Mouse (Mus musculus) myocyte (in vitro differentiated cells): ENCODE results near the gene Grid2. TPM values are rescaled to one million over a fixed set of nuclear protein-coding genes. Genes with fewer than 3 reads are reported as not detected.
"Not testable (repeated sequence)": the region's sequence is repeated elsewhere in the genome, so short reads cannot be mapped to it uniquely, and the experiment has no call there.

ENCODE experiments used
- H3K27me3 ChIP-seq: one replicate; pipeline ENCODE4 v1.6.1; 2011; ENCODE audit not compliant: control insufficient read depth, insufficient read depth, insufficient read length
- H3K36me3 ChIP-seq: one replicate; pipeline ENCODE4 v1.6.1; 2011; ENCODE audit not compliant: control insufficient read depth, insufficient read depth
- H3K4me2 ChIP-seq: one replicate; pipeline ENCODE4 v1.6.1; 2011; ENCODE audit warnings: low read depth, control low read depth
- H3K4me3 ChIP-seq: one replicate; pipeline ENCODE4 v1.5.1; 2011; ENCODE audit warnings: mild to moderate bottlenecking, control low read depth, moderate library complexity
- H3K79me2 ChIP-seq: one replicate; pipeline ENCODE4 v1.6.1; 2011; ENCODE audit not compliant: control insufficient read depth, insufficient read depth
- H3ac ChIP-seq: one replicate; pipeline ENCODE4 v1.6.1; 2011; ENCODE audit not compliant: control insufficient read depth, insufficient read length
- CEBPB ChIP-seq: IDR thresholded peaks from 2 replicates; pipeline ENCODE4 v1.6.1; 2011; ENCODE audit warnings: mild to moderate bottlenecking, moderate library complexity; ENCODE audit not compliant: poor library complexity, insufficient read depth, severe bottlenecking
- E2F4 ChIP-seq: IDR thresholded peaks from one replicate; pipeline ENCODE4 v1.6.1; 2011; ENCODE audit warnings: mild to moderate bottlenecking, control low read depth, moderate library complexity; ENCODE audit not compliant: insufficient read depth
- MAX ChIP-seq: IDR thresholded peaks from one replicate; pipeline ENCODE4 v1.6.1; 2011; ENCODE audit warnings: low read depth, mild to moderate bottlenecking, control low read depth
- MYOD1 ChIP-seq, 3 experiments: IDR thresholded peaks; one replicate each; pipeline ENCODE4 v1.6.1; 2011; ENCODE audit warnings: control low read depth in 2 of 3, low read depth in 2 of 3, mild to moderate bottlenecking in 2 of 3, moderate library complexity in 1 of 3; ENCODE audit not compliant: insufficient read length in 2 of 3, control insufficient read depth in 1 of 3
- MYOG ChIP-seq, 3 experiments: IDR thresholded peaks; one replicate each; pipeline ENCODE4 v1.6.1; 2011; ENCODE audit warnings: control low read depth in 2 of 3, low read depth in 2 of 3, mild to moderate bottlenecking in 2 of 3; ENCODE audit not compliant: insufficient read length in 2 of 3, control insufficient read depth in 1 of 3, insufficient read depth in 1 of 3
- POLR2A ChIP-seq: IDR thresholded peaks from one replicate; pipeline ENCODE4 v1.6.1; 2011; ENCODE audit warnings: low read depth, mild to moderate bottlenecking, control low read depth, moderate library complexity; ENCODE audit not compliant: insufficient read length
- POLR2AphosphoS2 ChIP-seq: IDR thresholded peaks from one replicate; pipeline ENCODE4 v1.6.1; 2011; ENCODE audit warnings: low read depth, control low read depth; ENCODE audit not compliant: insufficient read length
- REST ChIP-seq: IDR thresholded peaks from one replicate; pipeline ENCODE4 v1.6.1; 2011; ENCODE audit warnings: mild to moderate bottlenecking, control low read depth, moderate library complexity; ENCODE audit not compliant: insufficient read depth, insufficient read length
- SRF ChIP-seq: IDR thresholded peaks from one replicate; pipeline ENCODE4 v1.6.1; 2011; ENCODE audit warnings: low read depth; ENCODE audit not compliant: control insufficient read depth, insufficient read length
- TCF12 ChIP-seq: IDR thresholded peaks from one replicate; pipeline ENCODE4 v1.6.1; 2011; ENCODE audit warnings: mild to moderate bottlenecking, control low read depth; ENCODE audit not compliant: poor library complexity, insufficient read depth, severe bottlenecking
- TCF3 ChIP-seq: IDR thresholded peaks from one replicate; pipeline ENCODE4 v1.6.1; 2011; ENCODE audit warnings: low read depth, control low read depth; ENCODE audit not compliant: insufficient read length
- USF1 ChIP-seq: IDR thresholded peaks from one replicate; pipeline ENCODE4 v1.6.1; 2011; ENCODE audit warnings: low read depth, mild to moderate bottlenecking, control low read depth, moderate library complexity
- polyA plus RNA-seq: library from polyadenylated mRNA; unstranded; fragments of >200 nt; fragmentation: generic; extraction: Trizol; gene quantifications from one replicate; pipeline ENCODE4 v1.2.1, GENCODE M21; 2012; ENCODE audit warnings: missing spikeins

Grid2 gene
- polyA plus RNA-seq, 1 experiment: not detected

DNA sequence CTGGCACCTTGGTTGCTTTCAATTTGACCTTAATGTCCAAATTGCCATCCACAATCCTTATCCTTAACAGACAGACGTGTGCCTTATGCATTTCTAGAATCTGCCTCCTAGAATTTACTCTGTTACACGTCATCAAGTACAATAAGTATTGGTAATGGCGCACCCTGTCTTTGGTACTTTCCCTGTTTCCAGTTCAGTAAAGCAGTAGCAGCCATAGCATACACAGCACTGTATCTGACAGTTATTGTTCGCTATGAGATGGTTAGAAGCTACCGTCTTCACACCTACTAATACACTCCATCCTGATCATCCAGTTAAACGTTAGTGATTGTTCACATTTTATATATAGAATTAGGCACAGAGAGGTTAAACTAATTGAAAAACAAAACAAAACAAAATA is 260.3 kb downstream of the Grid2 start:
- no peak overlapping the region for H3K4me3 ChIP-seq
- H3K27me3 ChIP-seq: no peaks in the 10 kb centered on the region
- H3K79me2 ChIP-seq: no peaks in the 10 kb centered on the region
- no peak for TF ChIP-seq SRF
- no peak overlapping the region for H3ac ChIP-seq
- no peaks in the 10 kb centered on the region for H3K36me3 ChIP-seq
- H3K4me2 ChIP-seq: no peak overlapping the region

GRCm38 (mm10) chr6:63531751-63532150 is 276.1 kb downstream of the Grid2 start:
- Histone ChIP-seq H3K79me2 (no peaks in the 10 kb centered on the region), H3ac (no peak overlapping the region), H3K4me2 (no peak overlapping the region), H3K4me3 (no peak overlapping the region), H3K27me3 (no peaks in the 10 kb centered on the region), H3K36me3 (no peaks in the 10 kb centered on the region)
- TF ChIP-seq REST (no peak), TCF3 (no peak), TCF12 (no peak), POLR2A (no peak), SRF (no peak), CEBPB (no peak)

- Histone ChIP-seq H3K4me3 (no peak overlapping the region), H3K79me2 (no peaks in the 10 kb centered on the region), H3K27me3 (no peaks in the 10 kb centered on the region), H3K4me2 (no peak overlapping the region), H3ac (no peak overlapping the region), H3K36me3 (no peaks in the 10 kb centered on the region)
- TF ChIP-seq POLR2A (no peak), USF1 (no peak), REST (no peak), MAX (no peak), E2F4 (no peak), SRF (no peak), MYOG (IDR thresholded peaks at IDR 0.05; ENCODE audit: control insufficient read depth in 1 of 3, insufficient read depth in 1 of 3, insufficient read length in 2 of 3, low read depth in 2 of 3) (no peak), POLR2AphosphoS2 (no peak), CEBPB (no peak)
Measured at GRCm38 (mm10) chr6:63532901-63533300, 277.2 kb downstream of the Grid2 start.

DNA sequence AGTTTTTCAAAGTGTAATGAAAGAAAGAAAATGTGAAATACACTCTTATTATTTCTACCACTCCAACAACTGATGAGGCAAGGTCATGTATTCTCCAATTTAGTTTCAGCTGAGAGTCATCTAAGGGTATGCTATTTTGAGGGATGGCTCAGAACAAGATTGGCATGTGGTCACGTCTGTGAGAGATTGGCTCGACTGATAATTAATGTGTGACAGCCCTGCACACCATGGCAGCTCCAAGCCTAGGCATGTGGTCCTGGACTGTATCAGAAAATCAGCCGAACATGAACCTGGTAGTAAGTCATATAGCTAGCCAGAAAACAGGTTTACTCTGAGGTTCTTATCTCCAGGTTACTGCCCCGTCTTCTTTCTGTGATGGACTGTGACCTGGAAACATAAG is 292.1 kb downstream of the Grid2 start:
- TF ChIP-seq SRF (no peak), REST (no peak), USF1 (no peak), TCF12 (no peak), MYOD1 (IDR thresholded peaks at IDR 0.05; ENCODE audit: control insufficient read depth in 1 of 3, insufficient read length in 2 of 3, low read depth in 2 of 3) (no peak), POLR2A (no peak), E2F4 (no peak), TCF3 (no peak), POLR2AphosphoS2 (no peak), MYOG (IDR thresholded peaks at IDR 0.05; ENCODE audit: control insufficient read depth in 1 of 3, insufficient read depth in 1 of 3, insufficient read length in 2 of 3, low read depth in 2 of 3) (no peak), CEBPB (no peak)
- H3ac ChIP-seq: no peak overlapping the region
- H3K4me3 ChIP-seq: no peak overlapping the region
- H3K4me2 ChIP-seq: no peak overlapping the region
- no peaks in the 10 kb centered on the region for H3K36me3 ChIP-seq
- H3K79me2 ChIP-seq: no peaks in the 10 kb centered on the region
- H3K27me3 ChIP-seq: no peaks in the 10 kb centered on the region

GRCm38 (mm10) chr6:63568741-63569140 is 313.1 kb downstream of the Grid2 start:
- H3K79me2 ChIP-seq, H3K36me3 ChIP-seq, H3K4me3 ChIP-seq, H3ac ChIP-seq, H3K27me3 ChIP-seq, H3K4me2 ChIP-seq: not testable (repeated sequence)

GRCm38 (mm10) chr6:63590681-63591080 is 335.0 kb downstream of the Grid2 start:
- TF ChIP-seq REST (no peak), CEBPB (no peak), MYOD1 (IDR thresholded peaks at IDR 0.05; ENCODE audit: control insufficient read depth in 1 of 3, insufficient read length in 2 of 3, low read depth in 2 of 3) (no peak)
- no peaks in the 10 kb centered on the region for H3K36me3 ChIP-seq
- no peak overlapping the region for H3K4me2 ChIP-seq
- H3K79me2 ChIP-seq: no peaks in the 10 kb centered on the region
- H3K27me3 ChIP-seq: no peaks in the 10 kb centered on the region
- no peak overlapping the region for H3ac ChIP-seq
- H3K4me3 ChIP-seq: no peak overlapping the region
